Mouse (Mus musculus): ENCODE measurements around the gene Ctdnep1. TPM values are rescaled to one million over a fixed set of nuclear protein-coding genes. Genes with fewer than 3 reads are reported as not detected.

The Ctdnep1 gene
- polyA plus RNA-seq, 1 experiment from 2014 or later, result 26.1 TPM

GRCm38 (mm10) chr11:69936714-69937347 is 44.1 kb upstream of the Ctdnep1 start:
- Histone ChIP-seq H3K9me3 (replicated peaks; ENCODE audit: control insufficient read depth, low read length) (no peaks in the 10 kb centered on the region), H3K27ac (ENCODE audit: low read depth, low read length) (no peak overlapping the region), H3K4me1 (ENCODE audit: control insufficient read depth, insufficient read depth, low read length) (peaks cover 5% of the 10 kb centered on the region; the same call in 1 of the 2 replicates), H3K27me3 (replicated peaks; ENCODE audit: control insufficient read depth, insufficient read depth, low read length) (peaks cover 9% of the 10 kb centered on the region; the same call in 1 of the 2 replicates), H3K4me2 (ENCODE audit: low read length) (peak overlapping the region; percentile 99), H3K9ac (ENCODE audit: low read length) (no peak overlapping the region), H3K36me3 (ENCODE audit: control insufficient read depth, insufficient read depth, low read length) (no peaks in the 10 kb centered on the region), H3K4me3 (ENCODE audit: low read depth, low read length) (peak overlapping the region; percentile 53)
- WGBS, result 37% methylated on average over 9 of the region's 9 CpGs
- DNase-seq (ENCODE audit: low spot score) (no peak), ATAC-seq (no peak)

GRCm38 (mm10) chr11:69937385-69937784 is 43.6 kb upstream of the Ctdnep1 start:
- DNase-seq (ENCODE audit: low spot score), result no peak
- Histone ChIP-seq H3K4me3 (ENCODE audit: low read depth, low read length) (no peak overlapping the region), H3K9ac (ENCODE audit: low read length) (no peak overlapping the region), H3K27me3 (replicated peaks; ENCODE audit: control insufficient read depth, insufficient read depth, low read length) (peaks cover 9% of the 10 kb centered on the region; the same call in 1 of the 2 replicates), H3K36me3 (ENCODE audit: control insufficient read depth, insufficient read depth, low read length) (no peaks in the 10 kb centered on the region), H3K4me1 (ENCODE audit: control insufficient read depth, insufficient read depth, low read length) (peaks cover 5% of the 10 kb centered on the region; the same call in 1 of the 2 replicates), H3K9me3 (replicated peaks; ENCODE audit: control insufficient read depth, low read length) (no peaks in the 10 kb centered on the region), H3K4me2 (ENCODE audit: low read length) (no peak overlapping the region), H3K27ac (ENCODE audit: low read depth, low read length) (no peak overlapping the region)
- 48% methylated on average over 4 of the region's 4 CpGs for WGBS
- ATAC-seq, result no peak

GRCm38 (mm10) chr11:69937834-69938233 is 43.1 kb upstream of the Ctdnep1 start:
- no peak overlapping the region for H3K9ac ChIP-seq (ENCODE audit: low read length)

GRCm38 (mm10) chr11:69938401-69938979 is 42.5 kb upstream of the Ctdnep1 start:
- Histone ChIP-seq H3K4me3 (ENCODE audit: low read depth, low read length) (no peak overlapping the region), H3K9me3 (replicated peaks; ENCODE audit: control insufficient read depth, low read length) (no peaks in the 10 kb centered on the region), H3K4me2 (ENCODE audit: low read length) (no peak overlapping the region), H3K4me1 (ENCODE audit: control insufficient read depth, insufficient read depth, low read length) (peaks cover 5% of the 10 kb centered on the region; the same call in 1 of the 2 replicates), H3K27ac (ENCODE audit: low read depth, low read length) (no peak overlapping the region), H3K9ac (ENCODE audit: low read length) (no peak overlapping the region), H3K36me3 (ENCODE audit: control insufficient read depth, insufficient read depth, low read length) (peaks cover 3% of the 10 kb centered on the region; the same call in 1 of the 2 replicates), H3K27me3 (replicated peaks; ENCODE audit: control insufficient read depth, insufficient read depth, low read length) (peaks cover 9% of the 10 kb centered on the region; the same call in 1 of the 2 replicates)
- 22% methylated on average over 9 of the region's 9 CpGs for WGBS
- DNase-seq (ENCODE audit: low spot score) (no peak), ATAC-seq (no peak)

More at GRCm38 (mm10) chr11:69937834-69938233, 43.1 kb upstream of the Ctdnep1 start:
- Histone ChIP-seq H3K9me3 (replicated peaks; ENCODE audit: control insufficient read depth, low read length) (no peaks in the 10 kb centered on the region), H3K36me3 (ENCODE audit: control insufficient read depth, insufficient read depth, low read length) (no peaks in the 10 kb centered on the region), H3K4me1 (ENCODE audit: control insufficient read depth, insufficient read depth, low read length) (peaks cover 5% of the 10 kb centered on the region; the same call in 1 of the 2 replicates), H3K4me2 (ENCODE audit: low read length) (no peak overlapping the region), H3K27ac (ENCODE audit: low read depth, low read length) (no peak overlapping the region), H3K27me3 (replicated peaks; ENCODE audit: control insufficient read depth, insufficient read depth, low read length) (peaks cover 9% of the 10 kb centered on the region; the same call in 1 of the 2 replicates), H3K4me3 (ENCODE audit: low read depth, low read length) (no peak overlapping the region)
- DNase-seq (ENCODE audit: low spot score) (no peak), ATAC-seq (no peak)
- WGBS, result 70% methylated on average over 5 of the region's 5 CpGs

GRCm38 (mm10) chr11:69939181-69939580 is 41.8 kb upstream of the Ctdnep1 start:
- no peak overlapping the region for H3K4me3 ChIP-seq (ENCODE audit: low read depth, low read length)

GRCm38 (mm10) chr11:69939731-69940130 is 41.2 kb upstream of the Ctdnep1 start:
- Histone ChIP-seq H3K36me3 (ENCODE audit: control insufficient read depth, insufficient read depth, low read length) (peaks cover 7% of the 10 kb centered on the region), H3K27me3 (replicated peaks; ENCODE audit: control insufficient read depth, insufficient read depth, low read length) (peaks cover 9% of the 10 kb centered on the region; the same call in 1 of the 2 replicates), H3K9me3 (replicated peaks; ENCODE audit: control insufficient read depth, low read length) (no peaks in the 10 kb centered on the region), H3K27ac (ENCODE audit: low read depth, low read length) (no peak overlapping the region), H3K4me3 (ENCODE audit: low read depth, low read length) (no peak overlapping the region), H3K9ac (ENCODE audit: low read length) (no peak overlapping the region), H3K4me1 (ENCODE audit: control insufficient read depth, insufficient read depth, low read length) (peaks cover 5% of the 10 kb centered on the region; the same call in 1 of the 2 replicates), H3K4me2 (ENCODE audit: low read length) (no peak overlapping the region)
- WGBS, result 95% methylated on average over 17 of the region's 17 CpGs
- no peak for DNase-seq (ENCODE audit: low spot score)
- ATAC-seq, result no peak

More at GRCm38 (mm10) chr11:69939181-69939580, 41.8 kb upstream of the Ctdnep1 start:
- Histone ChIP-seq H3K36me3 (ENCODE audit: control insufficient read depth, insufficient read depth, low read length) (peaks cover 3% of the 10 kb centered on the region; the same call in 1 of the 2 replicates), H3K4me1 (ENCODE audit: control insufficient read depth, insufficient read depth, low read length) (peaks cover 5% of the 10 kb centered on the region; the same call in 1 of the 2 replicates), H3K9ac (ENCODE audit: low read length) (no peak overlapping the region), H3K9me3 (replicated peaks; ENCODE audit: control insufficient read depth, low read length) (no peaks in the 10 kb centered on the region), H3K4me2 (ENCODE audit: low read length) (no peak overlapping the region), H3K27ac (ENCODE audit: low read depth, low read length) (no peak overlapping the region), H3K27me3 (replicated peaks; ENCODE audit: control insufficient read depth, insufficient read depth, low read length) (peaks cover 9% of the 10 kb centered on the region; the same call in 1 of the 2 replicates)
- no peak for DNase-seq (ENCODE audit: low spot score)
- 76% methylated on average over 5 of the region's 5 CpGs for WGBS
- no peak for ATAC-seq

- H3K9ac ChIP-seq (ENCODE audit: low read length), result no peak overlapping the region
- no peak overlapping the region for H3K4me3 ChIP-seq (ENCODE audit: low read depth, low read length)
- H3K9me3 ChIP-seq (replicated peaks; ENCODE audit: control insufficient read depth, low read length), result no peaks in the 10 kb centered on the region
- H3K4me1 ChIP-seq (ENCODE audit: control insufficient read depth, insufficient read depth, low read length), result peaks cover 2% of the 10 kb centered on the region; the same call in 1 of the 2 replicates
- H3K36me3 ChIP-seq (ENCODE audit: control insufficient read depth, insufficient read depth, low read length), result peaks cover 11% of the 10 kb centered on the region
- no peak overlapping the region for H3K4me2 ChIP-seq (ENCODE audit: low read length)
- 73% methylated on average over 4 of the region's 4 CpGs for WGBS
- ATAC-seq, result no peak
- H3K27ac ChIP-seq (ENCODE audit: low read depth, low read length), result no peak overlapping the region
- peak; percentile 39 for DNase-seq (ENCODE audit: low spot score)
- peaks cover 9% of the 10 kb centered on the region; the same call in 1 of the 2 replicates for H3K27me3 ChIP-seq (replicated peaks; ENCODE audit: control insufficient read depth, insufficient read depth, low read length)
Measured at GRCm38 (mm10) chr11:69940962-69941361, 40.0 kb upstream of the Ctdnep1 start.

- H3K4me3 ChIP-seq (ENCODE audit: low read depth, low read length), result no peak overlapping the region
- 86% methylated on average over 13 of the region's 13 CpGs for WGBS
- H3K4me1 ChIP-seq (ENCODE audit: control insufficient read depth, insufficient read depth, low read length), result peaks cover 10% of the 10 kb centered on the region
- no peaks in the 10 kb centered on the region for H3K9me3 ChIP-seq (replicated peaks; ENCODE audit: control insufficient read depth, low read length)
- no peak overlapping the region for H3K9ac ChIP-seq (ENCODE audit: low read length)
- no peak overlapping the region for H3K27ac ChIP-seq (ENCODE audit: low read depth, low read length)
- DNase-seq (ENCODE audit: low spot score) (no peak), ATAC-seq (no peak)
- no peaks in the 10 kb centered on the region for H3K27me3 ChIP-seq (replicated peaks; ENCODE audit: control insufficient read depth, insufficient read depth, low read length)
- no peak overlapping the region for H3K4me2 ChIP-seq (ENCODE audit: low read length)
- H3K36me3 ChIP-seq (ENCODE audit: control insufficient read depth, insufficient read depth, low read length), result peaks cover 11% of the 10 kb centered on the region
Measured at GRCm38 (mm10) chr11:69945216-69945615, 35.7 kb upstream of the Ctdnep1 start.

Measured in forebrain, embryonic 14.5 days (tissue).